Mouse (Mus musculus): ENCODE measurements around the gene Nus1. TPM values are rescaled to one million over a fixed set of nuclear protein-coding genes. Genes with fewer than 3 reads are reported as not detected.

Nus1 gene
- total RNA-seq (2021), result 10 to 100 TPM; 38.7 to 38.8 TPM
- long read RNA-seq, experiment 1, full-length matches to known transcripts, result 27 of 39 reads
- long read RNA-seq, experiment 1, partial matches to known transcripts, result 0 of 39 reads
- long read RNA-seq, experiment 1, other reads (novel, unspliced or antisense), result 12 of 39 reads
- long read RNA-seq, experiment 2, full-length matches to known transcripts, result 6 of 12 reads
- long read RNA-seq, experiment 2, partial matches to known transcripts, result 0 of 12 reads
- long read RNA-seq, experiment 2, other reads (novel, unspliced or antisense), result 6 of 12 reads

- DNase-seq, result peak; percentile 96 to 97
Observed at GRCm38 (mm10) chr10:52417299-52417997, at the start of gene Nus1. Gene Nus1, plus strand, starts transcription at chr10:52417547.

- DNase-seq, result no peak
Observed at GRCm38 (mm10) chr10:52368376-52368775, 49.0 kb upstream of the Nus1 start.

GRCm38 (mm10) chr10:52373834-52374233 is 43.5 kb upstream of the Nus1 start:
- DNase-seq, result no peak

- DNase-seq, result no peak
Observed at GRCm38 (mm10) chr10:52374651-52375050, 42.7 kb upstream of the Nus1 start.

- no peak for DNase-seq
Observed at GRCm38 (mm10) chr10:52376422-52376821, 40.9 kb upstream of the Nus1 start.

- no peak for DNase-seq
Observed at GRCm38 (mm10) chr10:52377813-52378212, 39.5 kb upstream of the Nus1 start.

GRCm38 (mm10) chr10:52381321-52381801 is 36.0 kb upstream of the Nus1 start:
- DNase-seq, result no peak

GRCm38 (mm10) chr10:52381845-52382591 is 35.3 kb upstream of the Nus1 start, which contains the start of gene Gopc:
Gene Gopc, minus strand, starts transcription at chr10:52382124.
- DNase-seq, result peak; percentile 98

- DNase-seq, result peak; percentile 21 to 39
Observed at GRCm38 (mm10) chr10:52383022-52383421, 34.3 kb upstream of the Nus1 start.

GRCm38 (mm10) chr10:52383522-52383921 is 33.8 kb upstream of the Nus1 start:
- DNase-seq, result no peak

GRCm38 (mm10) chr10:52384823-52385610 is 32.3 kb upstream of the Nus1 start:
- peak; percentile 61 to 73 for DNase-seq

GRCm38 (mm10) chr10:52387192-52387591 is 30.2 kb upstream of the Nus1 start:
- DNase-seq, result no peak

- DNase-seq, result no peak
Observed at GRCm38 (mm10) chr10:52388922-52389430, 28.4 kb upstream of the Nus1 start, which contains the start of gene Nepn. Gene Nepn, plus strand, starts transcription at chr10:52388972.

- DNase-seq, result peak; percentile 35 to 75
Observed at GRCm38 (mm10) chr10:52389438-52389837, 27.9 kb upstream of the Nus1 start.

- no peak for DNase-seq
Observed at GRCm38 (mm10) chr10:52391208-52391607, 26.1 kb upstream of the Nus1 start.

- no peak for DNase-seq
Observed at GRCm38 (mm10) chr10:52396647-52397046, 20.7 kb upstream of the Nus1 start.

GRCm38 (mm10) chr10:52398715-52399114 is 18.6 kb upstream of the Nus1 start:
- no peak for DNase-seq

- no peak for DNase-seq
Observed at GRCm38 (mm10) chr10:52399722-52400121, 17.6 kb upstream of the Nus1 start.

- no peak for DNase-seq
Observed at GRCm38 (mm10) chr10:52405160-52405559, 12.2 kb upstream of the Nus1 start.

- DNase-seq, result no peak
Observed at GRCm38 (mm10) chr10:52407526-52407925, 9.8 kb upstream of the Nus1 start.

GRCm38 (mm10) chr10:52415020-52415419 is 2.3 kb upstream of the Nus1 start:
- no peak for DNase-seq

GRCm38 (mm10) chr10:52416458-52416857 is 889 bp upstream of the Nus1 start:
- DNase-seq, result peak in 1 of 2 experiments; percentile 40
